Mouse (Mus musculus) lung, embryonic 14.5 days (tissue): ENCODE results near the gene Lin7c. TPM values are rescaled to one million over a fixed set of nuclear protein-coding genes. Genes with fewer than 3 reads are reported as not detected.
A peak's percentile ranks its signal among the peaks of the same experiment; 100 is the strongest.

Experiments used
- ATAC-seq: fragments of 200-750 bp; cut with Nextera tagmentation; 2 replicates; pipeline ENCODE4 v1.8.0; 2017; ENCODE audit warnings: mild to moderate bottlenecking, moderate TSS enrichment, moderate library complexity; ENCODE audit not compliant: insufficient read depth
- DNase-seq: peaks from one replicate; pipeline ENCODE4 v3.0.0-alpha.2; 2015
- H3K27ac ChIP-seq: fragments of 300-500 bp; sonication (generic); 2 replicates; pipeline ENCODE4 v1.5.1; 2014; ENCODE audit warnings: low read depth, mild to moderate bottlenecking, moderate library complexity
- H3K27me3 ChIP-seq: fragments of 300-500 bp; sonication (generic); 2 replicates; pipeline ENCODE4 v1.6.1; 2014; ENCODE audit warnings: low read length, control low read depth; ENCODE audit not compliant: insufficient read depth
- H3K36me3 ChIP-seq: fragments of 300-500 bp; sonication (generic); 2 replicates; pipeline ENCODE4 v1.6.1; 2014; ENCODE audit warnings: control low read depth; ENCODE audit not compliant: insufficient read depth
- H3K4me1 ChIP-seq: fragments of 300-500 bp; sonication (generic); 2 replicates; pipeline ENCODE4 v1.6.1; 2014; ENCODE audit warnings: antibody characterized with exemption, control low read depth; ENCODE audit not compliant: insufficient read depth
- H3K4me2 ChIP-seq: fragments of 300-500 bp; sonication (generic); 2 replicates; pipeline ENCODE4 v1.6.1; 2014; ENCODE audit warnings: mild to moderate bottlenecking
- H3K4me3 ChIP-seq: fragments of 300-500 bp; sonication (generic); 2 replicates; pipeline ENCODE4 v1.5.1; 2014; ENCODE audit warnings: low read depth, low read length
- H3K9ac ChIP-seq: fragments of 300-500 bp; sonication (generic); 2 replicates; pipeline ENCODE4 v1.6.1; 2014
- H3K9me3 ChIP-seq: fragments of 300-500 bp; sonication (generic); 2 replicates; pipeline ENCODE4 v1.6.1; 2016; ENCODE audit warnings: low read depth, low read length, control low read depth
- CTCF ChIP-seq: IDR thresholded peaks from 2 replicates; pipeline ENCODE4 v1.5.1; 2016; ENCODE audit warnings: antibody characterized with exemption, low read depth
- WGBS: fragments of 180-500 bp; shearing (Covaris S2); extraction: QIAGEN DNeasy Blood & Tissue Kit; methylation state at CpG from one replicate; pipeline ENCODE4 v1.1.7; 2014; 5-methylcytosine and 5-hydroxymethylcytosine counted together
- polyA plus RNA-seq: library from polyadenylated mRNA; unstranded; fragments of >200 nt; fragmentation: Nextera tagmentation; extraction: Ambion mirVana; gene quantifications from 2 replicates; pipeline ENCODE4 v1.2.1, GENCODE M21; 2014

Lin7c gene
- polyA plus RNA-seq, 1 experiment from 2014 or later: 60.0 TPM

DNA sequence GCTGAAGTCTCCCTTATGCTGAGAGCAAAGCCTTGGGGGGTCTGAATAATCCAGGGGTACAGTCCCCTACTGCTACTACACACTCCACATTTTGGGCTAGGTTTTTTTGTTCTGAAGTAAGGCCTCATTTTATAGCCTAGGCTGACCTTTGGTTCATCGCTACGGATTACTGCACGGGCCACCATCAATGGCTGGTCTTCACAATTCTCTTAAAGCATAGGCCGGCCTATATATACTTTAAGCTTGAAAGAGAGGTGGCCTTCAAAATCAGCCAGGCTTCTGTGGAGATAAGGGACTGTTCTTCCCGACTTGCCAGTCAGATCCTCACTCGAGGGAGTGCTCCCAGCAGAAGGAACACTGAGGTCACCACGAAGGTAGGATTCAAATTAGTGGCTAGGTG lies 12.2 kb downstream of the Lin7c start:
- H3K27me3 ChIP-seq: no peaks in the 10 kb centered on the region
- 75% methylated on average over 7 of the region's 7 CpGs for WGBS
- no peak for DNase-seq
- ATAC-seq: 0 out of 2 replicates have a peak, but pooled peaks have one; percentile 9
- H3K9me3 ChIP-seq: no peaks in the 10 kb centered on the region; the same call in 1 of the 2 replicates
- TF ChIP-seq CTCF: no peak
- no peak overlapping the region for H3K9ac ChIP-seq
- no peak overlapping the region for H3K27ac ChIP-seq
- H3K4me1 ChIP-seq: no peaks in the 10 kb centered on the region
- H3K4me3 ChIP-seq: no peak overlapping the region
- no peak overlapping the region for H3K4me2 ChIP-seq
- peaks cover 31% of the 10 kb centered on the region for H3K36me3 ChIP-seq

DNA sequence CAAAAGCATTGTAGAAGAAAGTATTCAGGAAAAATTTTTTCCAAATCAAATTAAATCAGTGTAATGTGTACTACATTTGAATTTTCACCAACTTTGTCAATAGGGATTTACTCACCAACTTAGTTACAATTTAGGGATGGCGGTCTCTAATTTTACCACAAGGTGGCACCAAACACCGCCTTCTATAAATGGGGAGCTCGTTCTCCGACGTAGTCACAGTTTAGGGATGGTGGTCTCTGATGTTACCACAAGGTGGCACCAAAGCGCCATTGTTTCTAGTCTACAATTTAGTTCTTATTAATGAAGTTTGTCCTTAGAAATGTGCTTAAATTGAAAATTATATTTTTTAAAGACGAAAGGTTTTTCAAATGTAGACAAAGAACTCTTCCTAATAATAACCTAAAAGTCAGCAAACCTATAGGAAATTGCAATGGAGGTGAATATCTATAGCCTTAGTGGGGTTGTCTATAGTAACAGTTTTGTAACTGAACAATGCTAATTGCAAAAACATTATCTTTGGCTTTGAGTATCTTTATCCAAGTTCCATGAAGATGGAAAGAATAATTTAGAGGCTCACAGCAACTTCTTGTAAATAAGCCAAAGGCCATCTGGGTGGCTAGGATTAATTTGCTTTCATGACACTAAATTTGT lies 13.6 kb downstream of the Lin7c start:
- no peak overlapping the region for H3K4me2 ChIP-seq
- H3K9me3 ChIP-seq: no peaks in the 10 kb centered on the region; the same call in 1 of the 2 replicates
- H3K4me3 ChIP-seq: no peak overlapping the region
- H3K4me1 ChIP-seq: no peaks in the 10 kb centered on the region
- ATAC-seq: peak; percentile 53; the same call in 1 of the 2 replicates
- H3K9ac ChIP-seq: no peak overlapping the region
- H3K36me3 ChIP-seq: peaks cover 18% of the 10 kb centered on the region
- peak; percentile 98 for TF ChIP-seq CTCF
- H3K27ac ChIP-seq: no peak overlapping the region
- peak; percentile 98 for DNase-seq
- under 1% methylated on average over 7 of the region's 7 CpGs for WGBS
- H3K27me3 ChIP-seq: no peaks in the 10 kb centered on the region

DNA sequence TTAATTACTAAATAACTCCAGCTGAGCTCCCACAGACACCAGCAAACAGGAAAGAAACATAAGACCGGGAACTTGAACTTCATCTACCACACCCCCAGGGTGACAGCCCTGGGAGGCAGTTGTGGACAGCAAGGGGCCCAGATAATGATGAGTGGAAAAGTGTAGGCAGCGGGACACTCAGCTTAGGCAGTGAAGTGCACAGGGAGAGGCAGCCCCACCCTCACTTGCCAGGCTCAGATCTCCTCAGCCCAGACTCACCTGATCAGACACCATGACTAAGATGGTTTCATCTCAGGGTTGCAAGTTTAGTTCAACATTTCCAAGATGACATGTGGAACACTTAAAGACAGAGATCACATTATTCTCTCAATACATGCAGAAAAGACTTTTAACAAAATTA lies 18.5 kb downstream of the Lin7c start:
- Histone ChIP-seq H3K4me2 (no peak overlapping the region), H3K27ac (no peak overlapping the region), H3K27me3 (peaks cover 5% of the 10 kb centered on the region), H3K9me3 (no peaks in the 10 kb centered on the region; the same call in 1 of the 2 replicates), H3K36me3 (no peaks in the 10 kb centered on the region), H3K4me3 (no peak overlapping the region), H3K9ac (no peak overlapping the region), H3K4me1 (no peaks in the 10 kb centered on the region)
- no peak for TF ChIP-seq CTCF
- no peak for ATAC-seq
- 67% methylated on average over 2 of the region's 2 CpGs for WGBS
- DNase-seq: no peak

DNA sequence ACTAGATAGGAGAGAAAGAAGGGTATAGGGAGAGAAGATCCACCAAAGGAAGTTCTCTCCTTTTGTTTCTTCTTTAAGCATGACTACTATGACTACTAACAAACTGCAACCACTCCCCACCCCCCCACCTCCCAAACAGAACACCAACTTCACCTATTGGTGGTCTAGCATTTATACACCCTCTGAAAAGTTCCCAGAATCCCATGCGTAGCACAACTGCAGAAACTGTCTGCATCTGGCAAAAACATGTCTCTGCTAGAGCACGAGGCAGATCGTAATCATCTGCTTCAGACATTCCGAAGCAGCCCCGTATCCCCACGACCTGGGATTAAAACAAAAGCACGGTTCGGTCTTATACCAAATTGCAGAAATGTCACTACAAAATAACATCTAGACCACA lies 21.6 kb downstream of the Lin7c start:
- DNase-seq: no peak

DNA sequence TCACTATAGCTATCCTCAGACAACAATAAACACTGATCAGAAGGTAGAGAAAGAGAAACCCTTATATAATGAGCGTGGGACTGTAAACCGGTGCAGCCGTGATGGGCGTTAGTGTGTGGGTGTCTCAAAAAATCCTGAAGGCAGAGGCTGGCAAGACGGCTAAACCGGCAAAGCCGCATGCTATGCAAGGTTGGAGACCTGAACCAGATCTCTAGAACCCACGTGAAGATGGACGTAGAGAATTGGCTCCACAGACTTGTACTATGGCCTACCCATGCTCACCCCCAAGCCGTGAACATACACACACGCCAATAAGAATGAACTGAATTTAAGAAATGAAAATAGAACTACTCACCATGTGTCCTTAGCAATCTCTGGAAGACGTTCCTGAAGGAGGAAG lies 22.1 kb downstream of the Lin7c start:
- ATAC-seq: no peak
- Histone ChIP-seq H3K36me3 (no peaks in the 10 kb centered on the region), H3K9me3 (no peaks in the 10 kb centered on the region), H3K4me2 (no peak overlapping the region), H3K4me1 (no peaks in the 10 kb centered on the region), H3K27me3 (peaks cover 11% of the 10 kb centered on the region), H3K9ac (no peak overlapping the region), H3K4me3 (no peak overlapping the region), H3K27ac (no peak overlapping the region)
- TF ChIP-seq CTCF: no peak
- WGBS: 79% methylated on average over 12 of the region's 12 CpGs
- no peak for DNase-seq

More for the DNA sequence above, 21.6 kb downstream of the Lin7c start:
- TF ChIP-seq CTCF: no peak
- Histone ChIP-seq H3K27ac (no peak overlapping the region), H3K4me2 (no peak overlapping the region), H3K9ac (no peak overlapping the region), H3K27me3 (peaks cover 11% of the 10 kb centered on the region), H3K9me3 (no peaks in the 10 kb centered on the region), H3K4me3 (no peak overlapping the region), H3K36me3 (no peaks in the 10 kb centered on the region), H3K4me1 (no peaks in the 10 kb centered on the region)
- 91% methylated on average over 8 of the region's 8 CpGs for WGBS
- no peak for ATAC-seq

DNA sequence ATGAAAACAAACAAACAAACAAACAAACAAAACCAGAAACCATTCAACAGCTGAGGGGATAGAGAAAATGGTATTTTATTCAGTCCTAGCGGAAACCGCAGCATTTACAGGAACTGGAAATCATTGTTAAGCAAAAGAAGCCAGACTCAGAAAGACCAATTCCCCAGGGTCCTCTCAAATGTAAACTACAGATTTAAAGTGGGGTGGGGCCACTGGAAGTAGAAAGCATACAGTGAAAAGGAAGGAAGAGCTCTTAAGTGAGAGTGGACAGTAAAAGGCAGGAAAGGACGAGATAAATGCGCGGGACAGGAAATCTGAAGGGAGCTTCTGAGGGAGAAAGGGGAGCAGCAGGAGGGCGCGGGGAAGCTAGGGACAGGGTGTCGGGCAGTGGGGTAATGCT lies 22.6 kb downstream of the Lin7c start:
- Histone ChIP-seq H3K4me3 (no peak overlapping the region), H3K4me2 (no peak overlapping the region), H3K27me3 (peaks cover 11% of the 10 kb centered on the region), H3K9ac (no peak overlapping the region), H3K9me3 (no peaks in the 10 kb centered on the region), H3K4me1 (no peaks in the 10 kb centered on the region), H3K27ac (no peak overlapping the region), H3K36me3 (no peaks in the 10 kb centered on the region)
- 53% methylated on average over 8 of the region's 8 CpGs for WGBS
- DNase-seq (no peak), ATAC-seq (no peak)
- TF ChIP-seq CTCF: no peak

DNA sequence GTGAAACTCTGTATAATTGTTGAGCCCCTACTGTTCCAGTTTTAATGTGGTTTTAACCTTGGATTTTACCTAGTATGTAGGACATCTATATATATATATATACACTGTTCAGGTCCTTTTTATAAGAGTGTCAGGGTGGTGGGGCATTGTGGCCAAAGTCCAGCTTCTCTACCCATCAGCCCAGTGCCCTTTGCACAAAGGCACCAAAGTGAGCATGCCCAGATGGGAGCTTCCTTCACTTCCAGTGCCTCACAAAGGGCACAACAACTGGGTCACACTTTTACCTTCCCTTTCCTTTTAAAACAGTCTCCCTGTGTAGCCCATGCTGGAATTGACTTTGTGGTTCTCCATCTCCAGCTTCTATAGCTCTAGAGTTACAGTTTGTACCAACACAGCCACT lies 23.9 kb downstream of the Lin7c start:
- Histone ChIP-seq H3K4me2 (no peak overlapping the region), H3K4me1 (peaks cover 8% of the 10 kb centered on the region; the same call in 1 of the 2 replicates), H3K4me3 (no peak overlapping the region), H3K27ac (no peak overlapping the region), H3K9ac (no peak overlapping the region), H3K27me3 (peaks cover 18% of the 10 kb centered on the region), H3K36me3 (no peaks in the 10 kb centered on the region), H3K9me3 (no peaks in the 10 kb centered on the region)
- DNase-seq (no peak), ATAC-seq (no peak)
- no peak for TF ChIP-seq CTCF
